Mouse (Mus musculus) myocyte (in vitro differentiated cells): ENCODE results near the gene Naglu. TPM values are rescaled to one million over a fixed set of nuclear protein-coding genes. Genes with fewer than 3 reads are reported as not detected.

ENCODE experiments used
- H3K27me3 ChIP-seq: one replicate; pipeline ENCODE4 v1.6.1; 2011; ENCODE audit not compliant: control insufficient read depth, insufficient read depth, insufficient read length
- H3K36me3 ChIP-seq: one replicate; pipeline ENCODE4 v1.6.1; 2011; ENCODE audit not compliant: control insufficient read depth, insufficient read depth
- H3K4me2 ChIP-seq: one replicate; pipeline ENCODE4 v1.6.1; 2011; ENCODE audit warnings: low read depth, control low read depth
- H3K4me3 ChIP-seq: one replicate; pipeline ENCODE4 v1.5.1; 2011; ENCODE audit warnings: mild to moderate bottlenecking, control low read depth, moderate library complexity
- H3K79me2 ChIP-seq: one replicate; pipeline ENCODE4 v1.6.1; 2011; ENCODE audit not compliant: control insufficient read depth, insufficient read depth
- H3ac ChIP-seq: one replicate; pipeline ENCODE4 v1.6.1; 2011; ENCODE audit not compliant: control insufficient read depth, insufficient read length
- CEBPB ChIP-seq: IDR thresholded peaks from 2 replicates; pipeline ENCODE4 v1.6.1; 2011; ENCODE audit warnings: mild to moderate bottlenecking, moderate library complexity; ENCODE audit not compliant: poor library complexity, insufficient read depth, severe bottlenecking
- E2F4 ChIP-seq: IDR thresholded peaks from one replicate; pipeline ENCODE4 v1.6.1; 2011; ENCODE audit warnings: mild to moderate bottlenecking, control low read depth, moderate library complexity; ENCODE audit not compliant: insufficient read depth
- MAX ChIP-seq: IDR thresholded peaks from one replicate; pipeline ENCODE4 v1.6.1; 2011; ENCODE audit warnings: low read depth, mild to moderate bottlenecking, control low read depth
- MYOD1 ChIP-seq, 3 experiments: IDR thresholded peaks; one replicate each; pipeline ENCODE4 v1.6.1; 2011; ENCODE audit warnings: control low read depth in 2 of 3, low read depth in 2 of 3, mild to moderate bottlenecking in 2 of 3, moderate library complexity in 1 of 3; ENCODE audit not compliant: insufficient read length in 2 of 3, control insufficient read depth in 1 of 3
- MYOG ChIP-seq, 3 experiments: IDR thresholded peaks; one replicate each; pipeline ENCODE4 v1.6.1; 2011; ENCODE audit warnings: control low read depth in 2 of 3, low read depth in 2 of 3, mild to moderate bottlenecking in 2 of 3; ENCODE audit not compliant: insufficient read length in 2 of 3, control insufficient read depth in 1 of 3, insufficient read depth in 1 of 3
- POLR2A ChIP-seq: IDR thresholded peaks from one replicate; pipeline ENCODE4 v1.6.1; 2011; ENCODE audit warnings: low read depth, mild to moderate bottlenecking, control low read depth, moderate library complexity; ENCODE audit not compliant: insufficient read length
- POLR2AphosphoS2 ChIP-seq: IDR thresholded peaks from one replicate; pipeline ENCODE4 v1.6.1; 2011; ENCODE audit warnings: low read depth, control low read depth; ENCODE audit not compliant: insufficient read length
- REST ChIP-seq: IDR thresholded peaks from one replicate; pipeline ENCODE4 v1.6.1; 2011; ENCODE audit warnings: mild to moderate bottlenecking, control low read depth, moderate library complexity; ENCODE audit not compliant: insufficient read depth, insufficient read length
- SRF ChIP-seq: IDR thresholded peaks from one replicate; pipeline ENCODE4 v1.6.1; 2011; ENCODE audit warnings: low read depth; ENCODE audit not compliant: control insufficient read depth, insufficient read length
- TCF12 ChIP-seq: IDR thresholded peaks from one replicate; pipeline ENCODE4 v1.6.1; 2011; ENCODE audit warnings: mild to moderate bottlenecking, control low read depth; ENCODE audit not compliant: poor library complexity, insufficient read depth, severe bottlenecking
- TCF3 ChIP-seq: IDR thresholded peaks from one replicate; pipeline ENCODE4 v1.6.1; 2011; ENCODE audit warnings: low read depth, control low read depth; ENCODE audit not compliant: insufficient read length
- USF1 ChIP-seq: IDR thresholded peaks from one replicate; pipeline ENCODE4 v1.6.1; 2011; ENCODE audit warnings: low read depth, mild to moderate bottlenecking, control low read depth, moderate library complexity
- polyA plus RNA-seq: library from polyadenylated mRNA; unstranded; fragments of >200 nt; fragmentation: generic; extraction: Trizol; gene quantifications from one replicate; pipeline ENCODE4 v1.2.1, GENCODE M21; 2012; ENCODE audit warnings: missing spikeins

The Naglu gene
- polyA plus RNA-seq, 1 experiment, result 19.8 TPM

GRCm38 (mm10) chr11:101109351-101109750 is 39.5 kb downstream of the Naglu start:
- no peak overlapping the region for H3ac ChIP-seq
- TF ChIP-seq REST (no peak), MYOG (IDR thresholded peaks at IDR 0.05; ENCODE audit: control insufficient read depth in 1 of 3, insufficient read depth in 1 of 3, insufficient read length in 2 of 3, low read depth in 2 of 3) (no peak), USF1 (no peak), TCF3 (no peak), POLR2A (no peak), TCF12 (no peak), POLR2AphosphoS2 (no peak), MYOD1 (IDR thresholded peaks at IDR 0.05; ENCODE audit: control insufficient read depth in 1 of 3, insufficient read length in 2 of 3, low read depth in 2 of 3) (no peak), CEBPB (no peak), MAX (no peak)
- H3K36me3 ChIP-seq, result peaks cover 13% of the 10 kb centered on the region

GRCm38 (mm10) chr11:101110708-101111107 is 40.9 kb downstream of the Naglu start:
- H3K79me2 ChIP-seq, result peaks cover 89% of the 10 kb centered on the region
- H3K36me3 ChIP-seq, result peaks cover 8% of the 10 kb centered on the region
- TF ChIP-seq SRF (no peak), MYOG (IDR thresholded peaks at IDR 0.05; ENCODE audit: control insufficient read depth in 1 of 3, insufficient read depth in 1 of 3, insufficient read length in 2 of 3, low read depth in 2 of 3) (no peak), POLR2AphosphoS2 (no peak), TCF3 (no peak), E2F4 (no peak), POLR2A (no peak), MAX (no peak), MYOD1 (IDR thresholded peaks at IDR 0.05; ENCODE audit: control insufficient read depth in 1 of 3, insufficient read length in 2 of 3, low read depth in 2 of 3) (no peak)
- H3K4me2 ChIP-seq, result no peak overlapping the region
- H3K27me3 ChIP-seq, result no peaks in the 10 kb centered on the region
- no peak overlapping the region for H3K4me3 ChIP-seq
- no peak overlapping the region for H3ac ChIP-seq

More at GRCm38 (mm10) chr11:101109351-101109750, 39.5 kb downstream of the Naglu start:
- Histone ChIP-seq H3K27me3 (no peaks in the 10 kb centered on the region), H3K4me3 (no peak overlapping the region), H3K79me2 (peaks cover 75% of the 10 kb centered on the region), H3K4me2 (no peak overlapping the region)

- H3K79me2 ChIP-seq, result peaks cover 93% of the 10 kb centered on the region
- TF ChIP-seq TCF12, result no peak
- TF ChIP-seq MYOD1 (IDR thresholded peaks at IDR 0.05; ENCODE audit: control insufficient read depth in 1 of 3, insufficient read length in 2 of 3, low read depth in 2 of 3), result no peak
- TF ChIP-seq POLR2AphosphoS2, result no peak
- no peak for TF ChIP-seq REST
- TF ChIP-seq TCF3, result no peak
- TF ChIP-seq MAX, result no peak
- no peak for TF ChIP-seq SRF
- no peak for TF ChIP-seq USF1
- no peak for TF ChIP-seq CEBPB
- TF ChIP-seq E2F4, result no peak
- TF ChIP-seq MYOG (IDR thresholded peaks at IDR 0.05; ENCODE audit: control insufficient read depth in 1 of 3, insufficient read depth in 1 of 3, insufficient read length in 2 of 3, low read depth in 2 of 3), result no peak
- TF ChIP-seq POLR2A, result no peak
Observed at GRCm38 (mm10) chr11:101111178-101111577, 41.4 kb downstream of the Naglu start.

GRCm38 (mm10) chr11:101112186-101112585 is 42.4 kb downstream of the Naglu start:
- no peak overlapping the region for H3K4me2 ChIP-seq
- no peak overlapping the region for H3K4me3 ChIP-seq
- no peaks in the 10 kb centered on the region for H3K27me3 ChIP-seq
- H3ac ChIP-seq, result no peak overlapping the region
- H3K36me3 ChIP-seq, result peaks cover 7% of the 10 kb centered on the region
- no peak for TF ChIP-seq POLR2AphosphoS2
- no peak for TF ChIP-seq TCF3
- no peak for TF ChIP-seq MAX
- no peak for TF ChIP-seq USF1
- no peak for TF ChIP-seq SRF
- no peak for TF ChIP-seq POLR2A
- TF ChIP-seq E2F4, result no peak
- TF ChIP-seq TCF12, result no peak
- no peak for TF ChIP-seq CEBPB
- peaks cover 99% of the 10 kb centered on the region for H3K79me2 ChIP-seq

More at GRCm38 (mm10) chr11:101111178-101111577, 41.4 kb downstream of the Naglu start:
- Histone ChIP-seq H3K4me2 (no peak overlapping the region), H3ac (no peak overlapping the region), H3K4me3 (no peak overlapping the region), H3K36me3 (peaks cover 3% of the 10 kb centered on the region), H3K27me3 (no peaks in the 10 kb centered on the region)

- Histone ChIP-seq H3K36me3 (peaks cover 9% of the 10 kb centered on the region), H3K4me3 (no peak overlapping the region), H3ac (no peak overlapping the region), H3K79me2 (peaks cover 89% of the 10 kb centered on the region), H3K27me3 (no peaks in the 10 kb centered on the region), H3K4me2 (no peak overlapping the region)
- TF ChIP-seq E2F4, result no peak
- no peak for TF ChIP-seq TCF3
- TF ChIP-seq MYOG (IDR thresholded peaks at IDR 0.05; ENCODE audit: control insufficient read depth in 1 of 3, insufficient read depth in 1 of 3, insufficient read length in 2 of 3, low read depth in 2 of 3), result no peak
- no peak for TF ChIP-seq MYOD1 (IDR thresholded peaks at IDR 0.05; ENCODE audit: control insufficient read depth in 1 of 3, insufficient read length in 2 of 3, low read depth in 2 of 3)
Observed at GRCm38 (mm10) chr11:101115564-101115963, 45.8 kb downstream of the Naglu start.
